Mouse (Mus musculus) liver, adult 2 months (tissue): ENCODE results near the gene Pi4k2b. TPM values are rescaled to one million over a fixed set of nuclear protein-coding genes. Genes with fewer than 3 reads are reported as not detected.

Source experiments
- DNase-seq: peaks from one replicate; pipeline ENCODE4 v3.0.0-alpha.2; 2011; ENCODE audit warnings: low read depth, low spot score; ENCODE audit errors: extremely low read depth
- H3K27ac ChIP-seq: fragments of 200-500 bp; replicated peaks from 2 replicates; pipeline ENCODE4 v1.5.1; 2012; ENCODE audit warnings: low read depth, mild to moderate bottlenecking, control low read depth, inconsistent platforms, low read length; ENCODE audit not compliant: insufficient read depth
- H3K27me3 ChIP-seq: fragments of 200-500 bp; 2 replicates; pipeline ENCODE4 v1.6.1; 2012; ENCODE audit warnings: mild to moderate bottlenecking, moderate library complexity, low read length, inconsistent platforms; ENCODE audit not compliant: control insufficient read depth, insufficient read depth
- H3K36me3 ChIP-seq: fragments of 200-500 bp; 2 replicates; pipeline ENCODE4 v1.6.1; 2012; ENCODE audit warnings: low read length, inconsistent platforms; ENCODE audit not compliant: control insufficient read depth, insufficient read depth
- H3K4me1 ChIP-seq: fragments of 200-500 bp; 2 replicates; pipeline ENCODE4 v1.6.1; 2011; ENCODE audit warnings: low read length; ENCODE audit not compliant: control insufficient read depth, insufficient read depth
- H3K4me3 ChIP-seq: fragments of 200-500 bp; 2 replicates; pipeline ENCODE4 v1.5.1; 2011; ENCODE audit warnings: low read depth, mild to moderate bottlenecking, control low read depth, low read length, moderate library complexity; ENCODE audit not compliant: insufficient read depth
- H3K79me2 ChIP-seq: fragments of 200-500 bp; 2 replicates; pipeline ENCODE4 v1.6.1; 2012; ENCODE audit warnings: inconsistent platforms, mild to moderate bottlenecking, low read length, moderate library complexity; ENCODE audit not compliant: control insufficient read depth, insufficient read depth
- H3K9ac ChIP-seq: fragments of 200-500 bp; 2 replicates; pipeline ENCODE4 v1.6.1; 2012; ENCODE audit warnings: low read depth, mild to moderate bottlenecking, control low read depth, inconsistent platforms, low read length
- CTCF ChIP-seq: fragments of 200-500 bp; IDR thresholded peaks from 2 replicates; pipeline ENCODE4 v1.5.1; 2011; ENCODE audit warnings: low read depth, low read length, control low read depth
- POLR2A ChIP-seq: fragments of 200-500 bp; IDR thresholded peaks from 2 replicates; pipeline ENCODE4 v1.6.1; 2011; ENCODE audit warnings: low read length, control low read depth; ENCODE audit not compliant: insufficient read depth; ENCODE audit errors: extremely low read depth
- WGBS: fragments of 180-500 bp; shearing (Covaris S2); methylation state at CpG from one replicate; pipeline ENCODE4 v1.1.7; 2018; 5-methylcytosine and 5-hydroxymethylcytosine counted together
- polyA plus RNA-seq: library from polyadenylated mRNA; depleted of rRNA; stranded (reverse); fragments of >200 nt; gene quantifications from 2 replicates; pipeline ENCODE4 v1.2.3, GENCODE M21; 2012
- total RNA-seq: library from RNA; depleted of rRNA; stranded (reverse); fragments of >200 nt; gene quantifications from 2 replicates; pipeline ENCODE4 v1.2.3, GENCODE M21; 2014

Gene Pi4k2b
- total and polyA plus RNA-seq, 2 experiments: 10.3 to 30.0 TPM

DNA sequence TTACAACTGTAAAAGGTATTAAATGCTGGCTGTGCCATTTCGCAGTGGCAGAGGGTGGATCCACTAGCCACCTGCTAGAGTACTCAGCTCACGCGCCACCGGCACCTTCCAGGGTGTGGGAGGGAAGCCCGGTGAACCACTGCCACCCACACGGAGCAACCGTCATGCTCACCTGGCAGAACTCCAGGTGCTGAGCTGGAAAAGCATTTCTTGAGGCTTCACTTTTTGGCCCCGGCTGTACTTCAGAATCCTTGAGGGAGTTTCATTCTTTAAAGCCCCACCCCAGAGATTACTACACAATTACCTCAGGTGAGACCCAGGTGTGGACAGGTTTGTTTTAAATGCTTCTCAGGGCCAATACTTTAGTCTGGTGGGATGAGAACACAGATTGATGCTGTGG is 20.4 kb upstream of the Pi4k2b start:
- no peak overlapping the region for H3K4me3 ChIP-seq
- no peak overlapping the region for H3K27ac ChIP-seq
- WGBS: 74% methylated on average over 8 of the region's 8 CpGs
- no peaks in the 10 kb centered on the region for H3K4me1 ChIP-seq
- TF ChIP-seq POLR2A (no peak), CTCF (no peak)
- H3K27me3 ChIP-seq: no peaks in the 10 kb centered on the region
- no peak overlapping the region for H3K9ac ChIP-seq
- no peaks in the 10 kb centered on the region for H3K36me3 ChIP-seq
- DNase-seq: no peak
- no peaks in the 10 kb centered on the region for H3K79me2 ChIP-seq

DNA sequence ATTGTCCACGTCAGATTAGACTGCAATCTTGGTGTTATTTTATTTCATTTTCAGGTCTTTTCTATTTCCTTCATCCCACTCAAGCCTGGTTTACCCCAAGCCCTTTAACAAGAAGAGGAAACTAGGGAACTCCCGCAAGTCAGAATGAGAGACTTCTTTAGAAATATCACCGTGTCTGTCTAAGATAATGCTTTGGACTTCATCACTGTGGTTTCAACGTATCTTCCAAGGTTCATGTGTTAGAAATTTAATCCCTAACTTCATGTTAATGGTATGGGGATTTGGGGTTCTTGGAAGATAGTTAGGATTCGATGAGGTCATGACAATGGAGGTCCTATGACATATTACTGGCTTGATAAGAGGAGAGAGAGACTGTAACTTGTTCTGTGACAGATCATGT is 13.6 kb upstream of the Pi4k2b start:
- Histone ChIP-seq H3K9ac (no peak overlapping the region), H3K4me1 (no peaks in the 10 kb centered on the region), H3K79me2 (no peaks in the 10 kb centered on the region), H3K27ac (no peak overlapping the region), H3K4me3 (no peak overlapping the region), H3K36me3 (no peaks in the 10 kb centered on the region), H3K27me3 (no peaks in the 10 kb centered on the region)
- WGBS: 77% methylated on average over 5 of the region's 5 CpGs
- no peak for DNase-seq
- no peak for TF ChIP-seq POLR2A
- no peak for TF ChIP-seq CTCF

DNA sequence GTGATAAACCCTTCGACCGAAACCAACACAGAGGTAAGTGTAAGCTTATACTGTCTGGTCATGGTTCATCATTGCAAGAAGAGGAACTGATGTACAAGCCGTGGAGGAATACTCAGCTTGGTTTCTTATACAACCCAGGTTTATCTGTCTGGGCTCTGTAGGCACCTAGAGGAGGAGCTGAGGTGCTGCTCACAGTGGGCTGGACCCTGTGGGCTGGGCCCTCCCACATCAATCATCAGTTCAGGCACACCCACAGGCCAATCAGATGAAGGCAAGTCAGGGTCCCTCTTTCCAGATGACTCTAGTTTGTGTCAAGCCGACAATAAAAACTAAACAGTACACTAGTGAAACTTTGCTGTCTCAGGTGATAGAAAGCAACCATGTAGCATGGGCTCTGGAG is 8.6 kb upstream of the Pi4k2b start:
- Histone ChIP-seq H3K4me1 (no peaks in the 10 kb centered on the region), H3K4me3 (no peak overlapping the region), H3K36me3 (no peaks in the 10 kb centered on the region), H3K27me3 (no peaks in the 10 kb centered on the region), H3K79me2 (no peaks in the 10 kb centered on the region), H3K9ac (no peak overlapping the region), H3K27ac (no peak overlapping the region)
- 80% methylated on average over 4 of the region's 4 CpGs for whole genome bisulfite sequencing
- no peak for DNase-seq
- TF ChIP-seq POLR2A: no peak

DNA sequence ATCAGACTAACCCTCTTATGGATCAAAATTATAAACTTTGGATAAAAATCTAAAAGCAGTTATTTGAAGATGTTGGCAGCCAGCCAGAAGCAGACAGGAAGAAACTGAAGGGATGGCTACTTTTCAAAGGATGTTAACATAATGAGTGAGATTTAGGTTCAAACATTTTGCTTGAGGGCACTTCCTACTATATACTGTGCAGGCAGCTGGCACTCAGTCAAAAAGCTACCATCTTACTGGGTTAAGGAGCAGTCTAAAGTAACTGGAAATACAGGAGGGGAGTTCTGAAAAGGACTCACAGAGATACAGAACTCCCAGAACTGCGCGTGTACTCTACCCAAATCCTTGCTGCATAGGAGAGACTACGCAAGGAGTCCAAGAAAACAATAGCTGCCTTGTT is 5.3 kb upstream of the Pi4k2b start:
- no peak overlapping the region for H3K9ac ChIP-seq
- no peak for TF ChIP-seq CTCF
- no peak for TF ChIP-seq POLR2A

DNA sequence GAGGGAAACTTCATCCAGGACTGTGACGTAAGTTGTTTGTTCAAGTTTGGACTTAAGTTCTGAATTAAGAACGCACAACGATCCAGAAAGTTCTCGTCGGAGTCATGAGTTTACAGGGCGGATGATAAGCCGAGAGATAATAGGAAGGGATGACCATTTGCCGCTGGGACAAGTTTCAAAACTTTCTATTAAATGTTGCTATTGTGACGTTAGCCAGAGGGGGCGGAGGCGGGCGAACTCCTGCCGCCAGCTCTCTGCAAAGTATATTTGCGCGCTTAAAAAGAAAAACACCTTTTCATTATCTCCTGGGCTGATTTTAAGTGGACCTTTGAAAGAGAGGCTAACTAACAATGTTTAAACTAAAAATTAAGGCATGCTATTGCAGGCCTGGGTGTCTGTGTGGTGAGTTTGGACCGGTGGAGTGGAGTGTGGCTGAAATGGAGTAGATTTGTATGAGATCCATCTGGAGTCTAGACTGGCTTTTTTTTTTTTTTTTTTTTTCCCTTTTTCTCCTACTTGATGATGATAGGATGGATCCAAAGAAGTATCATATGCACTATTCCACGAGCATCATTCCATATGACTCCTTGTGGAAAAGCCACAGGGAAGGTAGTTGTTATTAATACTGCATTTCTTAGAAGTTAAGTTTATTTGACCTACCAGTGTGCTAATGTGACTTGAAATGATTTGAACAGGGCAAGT is 889 bp downstream of the Pi4k2b start:
- Histone ChIP-seq H3K36me3 (peaks cover 3% of the 10 kb centered on the region), H3K9ac (peak overlapping the region; percentile 97), H3K79me2 (peaks cover 6% of the 10 kb centered on the region; the same call in 1 of the 2 replicates), H3K4me1 (peaks cover 7% of the 10 kb centered on the region), H3K4me3 (peak overlapping the region; percentile 91), H3K27ac (peak overlapping the region; percentile 87), H3K27me3 (no peaks in the 10 kb centered on the region)
- 3% methylated on average over 17 of the region's 17 CpGs for WGBS
- peak; percentile 36 for TF ChIP-seq CTCF
- TF ChIP-seq POLR2A: no peak
- DNase-seq: peak; percentile 91

More for the DNA sequence above, 5.3 kb upstream of the Pi4k2b start:
- DNase-seq: no peak
- H3K4me3 ChIP-seq: no peak overlapping the region
- H3K27me3 ChIP-seq: no peaks in the 10 kb centered on the region
- 91% methylated on average over 3 of the region's 3 CpGs for WGBS
- H3K36me3 ChIP-seq: no peaks in the 10 kb centered on the region
- no peak overlapping the region for H3K27ac ChIP-seq
- H3K79me2 ChIP-seq: no peaks in the 10 kb centered on the region
- H3K4me1 ChIP-seq: no peaks in the 10 kb centered on the region

DNA sequence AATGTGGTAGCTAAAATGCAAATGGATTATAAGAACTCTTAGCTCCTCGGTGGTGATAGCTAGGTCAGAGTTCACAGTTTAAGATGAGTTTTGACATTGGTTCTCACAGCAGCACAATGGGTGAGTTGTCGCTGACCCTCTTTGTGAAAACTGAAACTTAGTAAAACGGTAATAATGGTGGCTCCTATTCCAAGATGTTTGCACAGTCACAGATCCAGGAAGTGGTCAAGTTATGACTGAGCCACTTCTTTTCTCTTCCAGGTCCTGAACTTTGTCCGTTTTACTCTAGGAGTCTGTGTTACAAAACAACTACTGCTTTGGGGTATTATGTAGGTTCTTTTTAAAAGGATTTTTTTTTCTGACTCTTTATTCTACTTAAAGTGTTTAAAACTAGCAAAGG is 1.9 kb downstream of the Pi4k2b start:
- peaks cover 3% of the 10 kb centered on the region for H3K36me3 ChIP-seq
- no peak overlapping the region for H3K9ac ChIP-seq
- no peak overlapping the region for H3K27ac ChIP-seq
- TF ChIP-seq CTCF: no peak
- no peak for TF ChIP-seq POLR2A
- peak overlapping the region; percentile 29; the same call in 1 of the 2 replicates for H3K4me3 ChIP-seq
- DNase-seq: peak; percentile 31
- H3K79me2 ChIP-seq: peaks cover 9% of the 10 kb centered on the region; the same call in 1 of the 2 replicates
- WGBS: 34% methylated on average over 4 of the region's 4 CpGs
- H3K4me1 ChIP-seq: peaks cover 13% of the 10 kb centered on the region
- no peaks in the 10 kb centered on the region for H3K27me3 ChIP-seq
